Mouse (Mus musculus): ENCODE measurements around the gene Oprl1.

Gene Oprl1

GRCm38 (mm10) chr2:181714903-181715326 is at the start of gene Oprl1:
Gene Oprl1 (plus strand): TSS chr2:181715016.
- DNase-seq: peak in 1 of 2 experiments; percentile 33

- no peak for DNase-seq
Observed at GRCm38 (mm10) chr2:181670285-181670912, 44.4 kb upstream of the Oprl1 start.

GRCm38 (mm10) chr2:181670913-181671311 is 43.9 kb upstream of the Oprl1 start:
- DNase-seq: no peak

- no peak for DNase-seq
Observed at GRCm38 (mm10) chr2:181671326-181671725, 43.5 kb upstream of the Oprl1 start, which contains the start of gene Sox18. Gene Sox18 (minus strand): TSS chr2:181671640.

GRCm38 (mm10) chr2:181671984-181672383 is 42.8 kb upstream of the Oprl1 start:
- DNase-seq: no peak

GRCm38 (mm10) chr2:181673501-181673900 is 41.3 kb upstream of the Oprl1 start:
- no peak for DNase-seq

GRCm38 (mm10) chr2:181674934-181675333 is 39.9 kb upstream of the Oprl1 start:
- DNase-seq: no peak

- peak; percentile 37 to 53 for DNase-seq
Observed at GRCm38 (mm10) chr2:181675454-181675853, 39.4 kb upstream of the Oprl1 start.

GRCm38 (mm10) chr2:181676424-181676823 is 38.4 kb upstream of the Oprl1 start:
- no peak for DNase-seq

GRCm38 (mm10) chr2:181677096-181677754 is 37.6 kb upstream of the Oprl1 start:
- DNase-seq: no peak

GRCm38 (mm10) chr2:181677755-181678098 is 37.1 kb upstream of the Oprl1 start:
- DNase-seq: no peak

- peak; percentile 67 to 70 for DNase-seq
Observed at GRCm38 (mm10) chr2:181678780-181679179, 36.0 kb upstream of the Oprl1 start.

GRCm38 (mm10) chr2:181679951-181680715 is 34.7 kb upstream of the Oprl1 start, which contains the start of gene Tcea2:
Gene Tcea2 (plus strand): TSS chr2:181680310.
- peak; percentile 82 to 83 for DNase-seq

- DNase-seq: peak; percentile 36 to 52
Observed at GRCm38 (mm10) chr2:181680716-181681117, 34.1 kb upstream of the Oprl1 start.

- no peak for DNase-seq
Observed at GRCm38 (mm10) chr2:181681978-181682377, 32.8 kb upstream of the Oprl1 start.

GRCm38 (mm10) chr2:181683381-181683780 is 31.4 kb upstream of the Oprl1 start:
- no peak for DNase-seq

- DNase-seq: no peak
Observed at GRCm38 (mm10) chr2:181684713-181685112, 30.1 kb upstream of the Oprl1 start.

- DNase-seq: no peak
Observed at GRCm38 (mm10) chr2:181685686-181686085, 29.1 kb upstream of the Oprl1 start.

- DNase-seq: no peak
Observed at GRCm38 (mm10) chr2:181687586-181687985, 27.2 kb upstream of the Oprl1 start.

GRCm38 (mm10) chr2:181689466-181690160 is 25.2 kb upstream of the Oprl1 start:
- DNase-seq: no peak

- no peak for DNase-seq
Observed at GRCm38 (mm10) chr2:181691083-181691482, 23.7 kb upstream of the Oprl1 start.

GRCm38 (mm10) chr2:181691571-181691970 is 23.2 kb upstream of the Oprl1 start:
- no peak for DNase-seq

GRCm38 (mm10) chr2:181692304-181692703 is 22.5 kb upstream of the Oprl1 start:
- DNase-seq: no peak
